Mouse (Mus musculus) embryonic fibroblast, embryonic 13.5 days (primary cell): ENCODE measurements around the gene Gucy2c. TPM values are rescaled to one million over a fixed set of nuclear protein-coding genes. Genes with fewer than 3 reads are reported as not detected.

Experiments
- H3K27ac ChIP-seq: 2 replicates; pipeline ENCODE4 v1.5.1; 2012; ENCODE audit warnings: low read length, control low read depth, inconsistent platforms; ENCODE audit not compliant: insufficient read depth
- H3K4me1 ChIP-seq: 2 replicates; pipeline ENCODE4 v1.6.1; 2011; ENCODE audit warnings: low read length; ENCODE audit not compliant: control insufficient read depth, insufficient read depth
- H3K4me3 ChIP-seq: 2 replicates; pipeline ENCODE4 v1.5.1; 2011; ENCODE audit warnings: mild to moderate bottlenecking, control low read depth, low read length; ENCODE audit not compliant: insufficient read depth
- CTCF ChIP-seq: IDR thresholded peaks from 2 replicates; pipeline ENCODE4 v1.5.1; 2011; ENCODE audit warnings: mild to moderate bottlenecking, control low read depth, low read length, moderate library complexity, borderline replicate concordance; ENCODE audit not compliant: insufficient read depth
- POLR2A ChIP-seq: IDR thresholded peaks from 2 replicates; pipeline ENCODE4 v1.6.1; 2011; ENCODE audit warnings: low read depth, mild to moderate bottlenecking, control low read depth, low read length, moderate library complexity
- polyA plus RNA-seq: library from polyadenylated mRNA; stranded (reverse); fragments of >200 nt; gene quantifications from 2 replicates; pipeline ENCODE4 v1.2.4, GENCODE M21; 2011; ENCODE audit warnings: low read depth; ENCODE audit not compliant: missing spikeins, insufficient read length

Gene Gucy2c
- polyA plus RNA-seq, 1 experiment, result not detected

GRCm38 (mm10) chr6:136813117-136813516, 31.6 kb upstream of the Gucy2c start:
- TF ChIP-seq POLR2A (peak; percentile 21; the same call in 1 of the 2 replicates), CTCF (no peak)
- Histone ChIP-seq H3K27ac (no peak overlapping the region), H3K4me3 (no peak overlapping the region), H3K4me1 (no peaks in the 10 kb centered on the region; the same call in none of the 2 replicates)

GRCm38 (mm10) chr6:136811196-136811595, 29.6 kb upstream of the Gucy2c start:
- no peak overlapping the region for H3K4me3 ChIP-seq
- TF ChIP-seq POLR2A, result no peak; the same call in 1 of the 2 replicates
- no peak for TF ChIP-seq CTCF
- H3K4me1 ChIP-seq, result no peaks in the 10 kb centered on the region; the same call in none of the 2 replicates
- no peak overlapping the region for H3K27ac ChIP-seq

- no peaks in the 10 kb centered on the region; the same call in none of the 2 replicates for H3K4me1 ChIP-seq
- H3K27ac ChIP-seq, result no peak overlapping the region
- no peak for TF ChIP-seq POLR2A
- TF ChIP-seq CTCF, result no peak
- peak overlapping the region; percentile 97 for H3K4me3 ChIP-seq
Observed at GRCm38 (mm10) chr6:136809673-136810072, 28.1 kb upstream of the Gucy2c start.

DNA sequence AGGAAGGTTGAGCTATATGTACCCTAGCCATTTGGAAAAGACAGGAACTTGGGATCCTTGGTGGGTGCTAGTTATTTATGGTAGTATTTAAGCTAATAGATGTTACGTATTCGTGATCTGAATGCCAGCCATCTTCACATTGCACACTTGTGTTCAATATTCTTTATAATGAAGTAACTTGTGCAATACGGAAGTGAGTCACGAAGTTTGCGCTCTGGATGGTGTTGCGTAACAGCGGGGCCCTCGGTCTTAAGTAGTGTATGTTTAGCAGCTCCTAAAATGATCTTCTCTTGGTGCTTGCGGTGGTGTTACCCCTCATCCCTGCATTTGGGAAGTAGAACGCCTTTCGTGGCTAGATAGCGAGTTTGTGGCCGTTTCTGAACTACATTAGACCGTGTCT, 27.5 kb upstream of the Gucy2c start:
- Histone ChIP-seq H3K27ac (peak overlapping the region; percentile 79), H3K4me3 (peak overlapping the region; percentile 97), H3K4me1 (no peaks in the 10 kb centered on the region; the same call in none of the 2 replicates)
- no peak; the same call in 1 of the 2 replicates for TF ChIP-seq POLR2A
- TF ChIP-seq CTCF, result no peak

GRCm38 (mm10) chr6:136808631-136809046, 27.1 kb upstream of the Gucy2c start:
- Histone ChIP-seq H3K4me1 (no peaks in the 10 kb centered on the region; the same call in 1 of the 2 replicates), H3K27ac (peak overlapping the region; percentile 79), H3K4me3 (peak overlapping the region; percentile 97)
- TF ChIP-seq POLR2A (no peak), CTCF (no peak)

GRCm38 (mm10) chr6:136808014-136808417, 26.5 kb upstream of the Gucy2c start, which contains the start of gene H2afj:
Gene H2afj (plus strand): TSS chr6:136808244.
- no peak for TF ChIP-seq CTCF
- TF ChIP-seq POLR2A, result peak; percentile 59
- H3K4me3 ChIP-seq, result peak within 1 kb of the TSS; percentile 97
- no peaks in the 10 kb centered on the region; the same call in 1 of the 2 replicates for H3K4me1 ChIP-seq
- H3K27ac ChIP-seq, result peak within 1 kb of the TSS; percentile 79

- TF ChIP-seq POLR2A, result no peak
- TF ChIP-seq CTCF, result no peak
- Histone ChIP-seq H3K27ac (peak overlapping the region; percentile 65), H3K4me3 (peak overlapping the region; percentile 38), H3K4me1 (no peaks in the 10 kb centered on the region; the same call in 1 of the 2 replicates)
Observed at GRCm38 (mm10) chr6:136807395-136808013, 25.9 kb upstream of the Gucy2c start.

GRCm38 (mm10) chr6:136806819-136807218, 25.3 kb upstream of the Gucy2c start:
- Histone ChIP-seq H3K27ac (no peak overlapping the region), H3K4me1 (no peaks in the 10 kb centered on the region; the same call in 1 of the 2 replicates), H3K4me3 (no peak overlapping the region)
- TF ChIP-seq CTCF (no peak), POLR2A (no peak)

GRCm38 (mm10) chr6:136805409-136805775, 23.8 kb upstream of the Gucy2c start:
- TF ChIP-seq POLR2A (no peak), CTCF (no peak)
- no peak overlapping the region for H3K4me3 ChIP-seq
- no peak overlapping the region for H3K27ac ChIP-seq
- H3K4me1 ChIP-seq, result no peaks in the 10 kb centered on the region; the same call in 1 of the 2 replicates

DNA sequence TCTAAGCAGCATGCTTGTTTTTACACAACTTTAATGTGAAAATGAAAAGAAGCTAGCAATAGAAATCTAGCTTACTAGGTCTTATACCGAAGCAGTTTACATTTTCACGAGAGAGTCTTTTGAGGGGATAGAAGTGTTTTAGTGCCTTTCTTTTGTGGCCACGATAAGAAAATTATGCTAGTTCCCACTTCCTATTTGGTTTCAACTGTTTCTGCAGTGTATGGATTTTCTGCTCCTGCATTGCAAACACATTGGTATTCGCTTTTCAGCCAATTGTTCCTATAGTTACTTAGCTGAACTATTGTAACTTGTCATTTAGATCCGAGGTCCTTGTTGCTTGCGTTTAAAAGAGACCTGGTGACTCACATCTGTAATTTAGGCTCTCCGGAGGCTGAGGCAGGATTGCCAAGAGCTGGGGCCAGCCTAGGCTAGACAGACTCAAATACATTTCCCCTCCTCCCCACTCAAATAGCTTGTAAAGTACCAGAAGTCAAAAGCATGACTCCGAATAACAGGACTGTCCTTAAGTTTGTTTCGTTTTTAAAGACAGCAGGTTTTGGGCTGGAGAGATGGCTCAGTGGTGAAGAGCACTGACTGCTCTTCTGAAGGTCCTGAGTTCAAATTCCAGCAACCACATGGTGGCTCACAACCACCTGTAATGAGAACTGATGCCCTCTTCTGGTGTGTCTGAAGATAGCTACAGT, 23.3 kb upstream of the Gucy2c start:
- Histone ChIP-seq H3K4me1 (no peaks in the 10 kb centered on the region; the same call in 1 of the 2 replicates), H3K4me3 (no peak overlapping the region; the same call in 1 of the 2 replicates), H3K27ac (peak overlapping the region; percentile 69)
- no peak for TF ChIP-seq POLR2A
- no peak for TF ChIP-seq CTCF
